Mouse (Mus musculus): ENCODE results near the gene Ubl5. TPM values are rescaled to one million over a fixed set of nuclear protein-coding genes. Genes with fewer than 3 reads are reported as not detected.

Ubl5 gene
- total and polyA plus RNA-seq, 2 experiments from 2014 or later = 169 to 528 TPM

- Histone ChIP-seq H3K36me3 (ENCODE audit: insufficient read depth, low read length) (no peaks in the 10 kb centered on the region), H3K4me1 (ENCODE audit: insufficient read depth, low read length) (peaks cover 11% of the 10 kb centered on the region), H3K9ac (replicated peaks; ENCODE audit: low read length) (no peak overlapping the region), H3K9me3 (ENCODE audit: low read length) (no peaks in the 10 kb centered on the region), H3K4me2 (ENCODE audit: low read depth, low read length) (no peak overlapping the region), H3K27me3 (ENCODE audit: insufficient read depth, low read length) (no peaks in the 10 kb centered on the region), H3K4me3 (ENCODE audit: low read length) (no peak overlapping the region), H3K27ac (no peak overlapping the region)
- WGBS = 96% methylated on average over 3 of the region's 3 CpGs
- DNase-seq (ENCODE audit: low spot score) (no peak), ATAC-seq (no peak)
- no peak for TF ChIP-seq CTCF (IDR thresholded peaks at IDR 0.05; ENCODE audit: low read depth)
These were observed 50.2 kb downstream of the Ubl5 start for GRCm38 (mm10) chr9:20692863-20693262.

DNA sequence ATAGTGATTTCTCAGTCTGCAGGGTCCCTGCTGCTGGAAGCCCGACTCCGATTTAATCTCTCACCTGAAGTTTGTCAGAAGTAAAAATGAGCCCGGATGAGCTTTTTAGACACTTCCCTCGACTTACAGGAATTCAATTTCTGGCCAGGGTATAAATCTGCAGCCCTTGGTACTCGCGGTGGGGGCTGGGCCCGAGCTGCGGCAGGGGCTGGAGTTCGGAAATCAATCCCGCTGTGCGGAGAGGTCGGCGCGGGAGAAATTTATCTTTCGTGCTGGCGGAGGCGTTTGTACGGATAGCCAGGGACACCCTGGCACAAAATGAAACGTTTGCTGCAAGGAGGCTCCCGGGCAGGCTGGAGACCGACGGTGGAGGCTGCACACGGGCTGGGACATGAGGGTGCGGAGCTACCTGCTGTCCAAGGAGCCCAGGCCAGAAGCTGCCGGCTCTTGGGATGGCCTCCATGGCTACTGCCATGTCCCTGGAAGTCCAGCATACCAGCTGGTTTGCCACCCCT is 52.1 kb downstream of the Ubl5 start:
- Histone ChIP-seq H3K27ac (no peak overlapping the region), H3K9me3 (ENCODE audit: low read length) (no peaks in the 10 kb centered on the region), H3K36me3 (ENCODE audit: insufficient read depth, low read length) (no peaks in the 10 kb centered on the region), H3K27me3 (ENCODE audit: insufficient read depth, low read length) (no peaks in the 10 kb centered on the region), H3K4me3 (ENCODE audit: low read length) (peak overlapping the region; percentile 13; the same call in 1 of the 2 replicates), H3K9ac (replicated peaks; ENCODE audit: low read length) (no peak overlapping the region; the same call in 1 of the 2 replicates), H3K4me1 (ENCODE audit: insufficient read depth, low read length) (peaks cover 11% of the 10 kb centered on the region), H3K4me2 (ENCODE audit: low read depth, low read length) (peak overlapping the region; percentile 53)
- WGBS = 6% methylated on average over 25 of the region's 25 CpGs
- ATAC-seq (no peak), DNase-seq (ENCODE audit: low spot score) (peak; percentile 56)
- no peak for TF ChIP-seq CTCF (IDR thresholded peaks at IDR 0.05; ENCODE audit: low read depth)

GRCm38 (mm10) chr9:20696107-20696712 is 53.5 kb downstream of the Ubl5 start:
- Histone ChIP-seq H3K4me2 (ENCODE audit: low read depth, low read length) (no peak overlapping the region), H3K4me3 (ENCODE audit: low read length) (no peak overlapping the region), H3K36me3 (ENCODE audit: insufficient read depth, low read length) (no peaks in the 10 kb centered on the region), H3K9me3 (ENCODE audit: low read length) (no peaks in the 10 kb centered on the region), H3K4me1 (ENCODE audit: insufficient read depth, low read length) (peaks cover 11% of the 10 kb centered on the region), H3K27me3 (ENCODE audit: insufficient read depth, low read length) (no peaks in the 10 kb centered on the region), H3K27ac (no peak overlapping the region), H3K9ac (replicated peaks; ENCODE audit: low read length) (no peak overlapping the region)
- DNase-seq (ENCODE audit: low spot score) (no peak), ATAC-seq (no peak)
- TF ChIP-seq CTCF (IDR thresholded peaks at IDR 0.05; ENCODE audit: low read depth) = no peak
- WGBS = 42% methylated on average over 5 of the region's 5 CpGs

Other genes with a start within 250 kb of the Ubl5 start
- gene Zfp26, start 182.7 kb upstream of the Ubl5 start, total RNA-seq (2014; rRNA removed) = 21.4 and 22.1 TPM in 2 replicates
- 8.0 and 11.2 TPM in 2 replicates for gene Zfp26, start 182.7 kb upstream of the Ubl5 start, polyA plus RNA-seq (2015; fragmentation: Nextera tagmentation; extraction: Ambion mirVana)
- 48.3 and 57.1 TPM in 2 replicates for gene Zfp426, start 150.1 kb upstream of the Ubl5 start, total RNA-seq (2014; rRNA removed)
- gene Zfp426, start 150.1 kb upstream of the Ubl5 start, polyA plus RNA-seq (2015; fragmentation: Nextera tagmentation; extraction: Ambion mirVana) = 22.1 and 23.3 TPM in 2 replicates
- 67.5 and 83.3 TPM in 2 replicates for gene Zfp266, start 121.5 kb upstream of the Ubl5 start, total RNA-seq (2014; rRNA removed)
- gene Zfp266, start 121.5 kb upstream of the Ubl5 start, polyA plus RNA-seq (2015; fragmentation: Nextera tagmentation; extraction: Ambion mirVana) = 50.9 and 51.4 TPM in 2 replicates
- 16.4 and 17.4 TPM in 2 replicates for gene Zfp846, start 61.6 kb upstream of the Ubl5 start, total RNA-seq (2014; rRNA removed)
- gene Zfp846, start 61.6 kb upstream of the Ubl5 start, polyA plus RNA-seq (2015; fragmentation: Nextera tagmentation; extraction: Ambion mirVana) = 38.6 and 40.6 TPM in 2 replicates
- gene Fbxl12, start 1.9 kb downstream of the Ubl5 start, total RNA-seq (2014; rRNA removed) = 16.9 and 18.8 TPM in 2 replicates
- 11.4 and 13.0 TPM in 2 replicates for gene Fbxl12, start 1.9 kb downstream of the Ubl5 start, polyA plus RNA-seq (2015; fragmentation: Nextera tagmentation; extraction: Ambion mirVana)
- gene Pin1, start 9.2 kb downstream of the Ubl5 start, total RNA-seq (2014; rRNA removed) = 31.7 and 44.3 TPM in 2 replicates
- gene Pin1, start 9.2 kb downstream of the Ubl5 start, polyA plus RNA-seq (2015; fragmentation: Nextera tagmentation; extraction: Ambion mirVana) = 65.7 and 68.0 TPM in 2 replicates
- 317 and 346 TPM in 2 replicates for gene Olfm2, start 103.5 kb downstream of the Ubl5 start, total RNA-seq (2014; rRNA removed)
- gene Olfm2, start 103.5 kb downstream of the Ubl5 start, polyA plus RNA-seq (2015; fragmentation: Nextera tagmentation; extraction: Ambion mirVana) = 190 and 213 TPM in 2 replicates
- 3.3 and 4.0 TPM in 2 replicates for gene Col5a3, start 172.2 kb downstream of the Ubl5 start, total RNA-seq (2014; rRNA removed)
- 1.1 and 1.5 TPM in 2 replicates for gene Col5a3, start 172.2 kb downstream of the Ubl5 start, polyA plus RNA-seq (2015; fragmentation: Nextera tagmentation; extraction: Ambion mirVana)
- gene Rdh8, start 175.6 kb downstream of the Ubl5 start, total RNA-seq (2014; rRNA removed) = not detected in 2 replicates
- not detected in 2 replicates for gene Rdh8, start 175.6 kb downstream of the Ubl5 start, polyA plus RNA-seq (2015; fragmentation: Nextera tagmentation; extraction: Ambion mirVana)
- gene A230050P20Rik, start 225.8 kb downstream of the Ubl5 start, total RNA-seq (2014; rRNA removed) = 22.8 and 26.0 TPM in 2 replicates
- gene A230050P20Rik, start 225.8 kb downstream of the Ubl5 start, polyA plus RNA-seq (2015; fragmentation: Nextera tagmentation; extraction: Ambion mirVana) = 32.7 and 34.1 TPM in 2 replicates
- gene Angptl6, start 236.8 kb downstream of the Ubl5 start, total RNA-seq (2014; rRNA removed) = 10.9 and 12.1 TPM in 2 replicates
- gene Angptl6, start 236.8 kb downstream of the Ubl5 start, polyA plus RNA-seq (2015; fragmentation: Nextera tagmentation; extraction: Ambion mirVana) = 10.9 and 11.1 TPM in 2 replicates
- gene Ppan, start 245.3 kb downstream of the Ubl5 start, total RNA-seq (2014; rRNA removed) = 45.4 and 57.4 TPM in 2 replicates
- gene Ppan, start 245.3 kb downstream of the Ubl5 start, polyA plus RNA-seq (2015; fragmentation: Nextera tagmentation; extraction: Ambion mirVana) = 36.8 and 44.1 TPM in 2 replicates

All from hindbrain, postnatal 0 days (tissue).